In genomic region chr1:187630361-187630760, GRCm38 (mm10) we compare ENCODE assay signal across 27 mouse cellular contexts. TPM values are rescaled to one million over a fixed set of nuclear protein-coding genes. Genes with fewer than 3 reads are reported as not detected.
"Had no signal": no experiment of that assay in that cellular context is flagged by ENCODE, and none has a peak within 500 bp of the region (broad histone marks: within the 10 kb centered on the region; RNA-seq: fewer than 3 reads in every experiment).

No protein-coding gene starts in this region.

- H3K4me1 ChIP-seq: heart, embryonic 15.5 days; hindbrain, embryonic 10.5 days; hindbrain, embryonic 12.5 days; intestine, embryonic 15.5 days; limb, embryonic 13.5 days; liver, embryonic 13.5 days; liver, embryonic 15.5 days had no signal

- H3K27ac ChIP-seq: gastrocnemius, adult 2 months; heart, adult 2 months; heart, embryonic 13.5 days; heart, embryonic 15.5 days; hindbrain, embryonic 10.5 days; hindbrain, embryonic 12.5 days; hindbrain, embryonic 14.5 days; intestine, embryonic 15.5 days; layer of hippocampus, adult 2 months; left cerebral cortex, adult 2 months; limb, embryonic 13.5 days; liver, embryonic 13.5 days; liver, embryonic 15.5 days had no signal

- H3K36me3 ChIP-seq: heart, embryonic 13.5 days; heart, embryonic 15.5 days; hindbrain, embryonic 10.5 days; hindbrain, embryonic 12.5 days; intestine, embryonic 15.5 days; limb, embryonic 13.5 days; liver, embryonic 13.5 days; liver, embryonic 15.5 days had no signal

- ATAC-seq: hindbrain, embryonic 16.5 days; inflammation-experienced regulatory T-cells, adult 6 months; intestine, embryonic 15.5 days; intestine, postnatal 0 days had no signal

- H3K4me2 ChIP-seq: heart, embryonic 11.5 days; heart, embryonic 13.5 days; heart, embryonic 15.5 days; hindbrain, embryonic 12.5 days; hindbrain, embryonic 14.5 days; intestine, embryonic 15.5 days; limb, embryonic 13.5 days; liver, embryonic 11.5 days; liver, embryonic 13.5 days; liver, embryonic 15.5 days had no signal

- H3K4me3 ChIP-seq: gastrocnemius, adult 2 months; heart, adult 2 months; heart, embryonic 13.5 days; heart, embryonic 15.5 days; hindbrain, embryonic 10.5 days; hindbrain, embryonic 12.5 days; intestine, embryonic 15.5 days; layer of hippocampus, adult 2 months; left cerebral cortex, adult 2 months; limb, embryonic 13.5 days; liver, embryonic 13.5 days; liver, embryonic 15.5 days had no signal

- H3K9ac ChIP-seq: heart, embryonic 13.5 days; heart, embryonic 15.5 days; hindbrain, embryonic 12.5 days; hindbrain, embryonic 14.5 days; intestine, embryonic 15.5 days; limb, embryonic 13.5 days; liver, embryonic 13.5 days; liver, embryonic 15.5 days had no signal

- H3K27me3 ChIP-seq: heart, embryonic 13.5 days; heart, embryonic 15.5 days; hindbrain, embryonic 12.5 days; intestine, embryonic 15.5 days; limb, embryonic 13.5 days; liver, embryonic 13.5 days; liver, embryonic 15.5 days had no signal

- H3K9me3 ChIP-seq: heart, embryonic 13.5 days; heart, embryonic 15.5 days; hindbrain, embryonic 10.5 days; hindbrain, embryonic 12.5 days; intestine, embryonic 15.5 days; limb, embryonic 13.5 days; liver, embryonic 13.5 days; liver, embryonic 15.5 days had no signal

- DNase-seq: gastrocnemius, adult 2 months; gastrocnemius, postnatal 10 days; gastrocnemius, postnatal 25 days; heart, adult 2 months; heart, postnatal 4 days; kidney, adult 18-20 months; kidney, adult 8-10 months; kidney, postnatal 25 days; kidney, postnatal 4 days; liver; liver, embryonic 13.5 days had no signal

RNA-seq across cellular contexts. Expression of gene Esrrg, which starts 21.8 kb away (rescaled TPM):
- total RNA-seq: granulocyte monocyte progenitor cell, adult 5-6 weeks had no signal
- polyA plus RNA-seq: inflammation-experienced regulatory T-cells, adult 6 months had no signal
